Mouse (Mus musculus) gastrocnemius, postnatal 14 days (tissue): Measurements from ENCODE around the gene Ppp1r12c. TPM values are rescaled to one million over a fixed set of nuclear protein-coding genes. Genes with fewer than 3 reads are reported as not detected.
A peak's percentile ranks its signal among the peaks of the same experiment; 100 is the strongest.

Experiments
- DNase-seq: peaks from one replicate; pipeline ENCODE4 v3.0.0; 2021; ENCODE audit warnings: mixed read lengths
- intact Hi-C: fragments of 180-260 bp; cut with DNase I; formaldehyde crosslinking; loops from one replicate; pipeline ENCODE4 v1.15.1; 2025; ENCODE audit warnings: low total_unique reads
- total RNA-seq, 2 experiments: library from RNA; stranded (reverse); gene quantifications; 2 replicates each; pipeline ENCODE4 v1.2.3; 2021

Ppp1r12c gene
- total RNA-seq, 2 experiments from 2014 or later = 25.3 to 36.8 TPM

GRCm38 (mm10) chr7:4521231-4522003 lies 19.9 kb upstream of the Ppp1r12c start:
- intact Hi-C loops = loop anchor here (10.0 kb wide), 1 partner anchor 87 kb away; no protein-coding TSS in a partner anchor
- no peak for DNase-seq

GRCm38 (mm10) chr7:4518487-4518886 lies 17.0 kb upstream of the Ppp1r12c start:
- intact Hi-C loops = no loop called here
- DNase-seq = no peak

GRCm38 (mm10) chr7:4516332-4517050 lies 15.0 kb upstream of the Ppp1r12c start, which contains the start of gene Tnnt1:
Gene Tnnt1, minus strand, starts transcription at chr7:4516382.
- no peak for DNase-seq
- intact Hi-C loops = no loop called here

- DNase-seq = no peak
- intact Hi-C loops = no loop called here
Observed at GRCm38 (mm10) chr7:4515853-4516252, 14.4 kb upstream of the Ppp1r12c start.

- peak; percentile 49 for DNase-seq
Observed at GRCm38 (mm10) chr7:4513829-4514712, 12.6 kb upstream of the Ppp1r12c start.

GRCm38 (mm10) chr7:4513236-4513635 lies 11.8 kb upstream of the Ppp1r12c start:
- DNase-seq = no peak
- intact Hi-C loops = no loop called here

More at GRCm38 (mm10) chr7:4513829-4514712, 12.6 kb upstream of the Ppp1r12c start:
- intact Hi-C loops = no loop called here

- no peak for DNase-seq
- intact Hi-C loops = no loop called here
Observed at GRCm38 (mm10) chr7:4511489-4512224, 10.2 kb upstream of the Ppp1r12c start.

- intact Hi-C loops = no loop called here
- DNase-seq = peak; percentile 74
Observed at GRCm38 (mm10) chr7:4509863-4510608, 8.6 kb upstream of the Ppp1r12c start.

GRCm38 (mm10) chr7:4508739-4509116 lies 7.2 kb upstream of the Ppp1r12c start:
- no peak for DNase-seq
- intact Hi-C loops = no loop called here

GRCm38 (mm10) chr7:4508062-4508738 lies 6.7 kb upstream of the Ppp1r12c start:
- DNase-seq = no peak
- intact Hi-C loops = no loop called here

- no peak for DNase-seq
- intact Hi-C loops = no loop called here
Observed at GRCm38 (mm10) chr7:4507220-4507619, 5.7 kb upstream of the Ppp1r12c start.

- intact Hi-C loops = no loop called here
- DNase-seq = no peak
Observed at GRCm38 (mm10) chr7:4504646-4505435, 3.4 kb upstream of the Ppp1r12c start.

- intact Hi-C loops = no loop called here
- DNase-seq = no peak
Observed at GRCm38 (mm10) chr7:4503858-4504257, 2.4 kb upstream of the Ppp1r12c start.

GRCm38 (mm10) chr7:4503100-4503499 lies 1.6 kb upstream of the Ppp1r12c start:
- intact Hi-C loops = no loop called here
- DNase-seq = no peak

- DNase-seq = no peak
- intact Hi-C loops = no loop called here
Observed at GRCm38 (mm10) chr7:4502421-4503090, 1.1 kb upstream of the Ppp1r12c start.

- intact Hi-C loops = no loop called here
Observed at GRCm38 (mm10) chr7:4500892-4501471, 498 bp downstream of the Ppp1r12c start.

More at GRCm38 (mm10) chr7:4500892-4501471, 498 bp downstream of the Ppp1r12c start:
- DNase-seq = peak; percentile 55
